Mouse (Mus musculus): ENCODE measurements around the gene Olfr65.

Gene Olfr65

DNA sequence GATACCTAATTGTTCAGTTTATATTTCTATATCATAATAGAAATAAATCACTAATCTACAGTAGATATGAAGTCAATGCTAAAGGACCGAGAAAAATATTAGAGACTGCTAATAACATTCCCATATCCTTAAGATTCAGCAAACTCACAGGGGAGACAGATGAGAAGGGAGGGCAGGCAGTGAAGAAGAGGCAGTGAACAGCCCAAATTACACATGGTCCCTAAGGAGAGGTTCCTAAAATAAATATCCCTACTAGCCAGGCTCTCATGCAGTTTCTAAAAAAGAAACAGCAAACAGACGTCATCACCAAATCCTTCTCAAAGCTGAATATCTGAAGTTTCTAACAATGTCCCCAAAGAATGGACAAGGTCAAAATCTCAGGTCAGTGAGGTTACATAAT lies at the start of gene Olfr65:
Gene Olfr65, plus strand, starts transcription at position 301 of the 400 bp plus-strand sequence.
- DNase-seq, result no peak

DNA sequence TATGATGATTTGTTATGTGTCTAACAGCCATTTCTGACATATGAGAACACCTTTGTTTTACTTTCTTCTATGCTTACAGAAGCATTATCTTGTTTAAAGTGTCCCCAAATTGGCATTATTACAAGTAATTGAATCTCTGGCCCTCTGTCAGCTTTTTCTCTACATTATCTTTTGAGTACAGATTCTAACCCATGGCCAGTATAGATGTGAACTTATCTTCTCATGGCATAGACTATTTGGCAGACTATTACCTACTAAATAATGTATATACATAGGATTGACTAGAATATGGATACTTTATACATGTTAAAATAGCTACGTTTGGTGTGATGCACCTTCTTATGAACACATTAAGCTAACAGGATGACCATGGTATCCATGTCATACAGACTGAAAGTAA lies 48.6 kb upstream of the Olfr65 start:
- DNase-seq, result no peak

DNA sequence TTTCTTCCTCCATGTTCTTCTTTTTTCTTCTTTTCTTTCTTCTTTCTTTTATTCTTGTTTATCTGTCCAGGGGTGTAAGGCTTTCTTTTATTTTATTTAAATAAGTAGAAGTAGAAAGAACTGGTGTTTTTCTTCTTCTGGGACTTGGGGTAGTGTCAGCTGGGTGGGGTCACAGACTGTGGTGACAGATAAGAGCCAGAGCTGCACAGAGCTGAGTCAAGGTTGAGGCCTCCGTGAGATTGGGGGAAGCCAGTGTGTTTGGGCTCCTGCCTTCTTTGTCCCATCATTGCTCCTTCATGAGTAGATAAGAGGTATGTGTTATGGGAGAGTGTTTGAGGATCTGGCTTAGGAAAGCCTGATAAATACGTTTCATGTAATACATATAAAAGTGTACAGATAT lies 44.2 kb upstream of the Olfr65 start:
- no peak for DNase-seq

DNA sequence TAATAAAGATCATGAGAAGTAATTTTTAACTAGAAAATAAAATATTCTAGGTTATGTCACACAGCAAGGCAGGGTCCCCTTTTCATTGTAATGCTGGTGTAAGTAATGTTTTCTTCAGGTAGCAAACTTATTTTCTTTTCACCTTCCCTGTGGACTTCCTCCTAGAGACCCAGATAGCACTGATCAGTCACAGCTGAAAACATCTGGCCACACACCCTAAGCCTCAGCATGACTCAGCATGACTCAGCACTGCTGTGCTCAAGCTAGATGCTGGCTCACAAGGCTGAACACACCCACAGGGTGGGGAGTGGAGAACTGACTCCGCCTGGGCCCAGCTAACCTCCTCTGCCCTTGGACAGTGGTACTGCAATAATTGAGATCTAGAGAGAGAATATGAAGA lies 42.4 kb upstream of the Olfr65 start:
- peak; percentile 58 for DNase-seq

DNA sequence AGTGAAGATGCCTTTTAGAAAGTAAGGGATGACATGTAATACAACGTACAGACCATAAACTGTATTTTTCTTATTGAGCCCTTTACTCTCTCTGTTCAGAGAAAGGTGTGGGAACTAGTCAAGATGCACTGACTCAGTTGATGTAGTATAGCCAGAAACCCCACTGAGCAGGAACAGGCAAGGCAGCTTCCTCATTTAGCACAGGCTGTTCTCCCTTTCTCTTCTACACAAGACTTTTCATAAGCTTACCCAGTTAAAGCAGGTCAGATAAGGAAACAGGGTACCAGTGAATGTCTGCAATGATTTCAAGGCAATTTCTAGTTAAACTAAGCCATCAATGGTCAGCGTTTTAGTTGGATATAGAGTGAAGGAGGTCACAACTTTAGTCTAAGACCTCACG lies 41.8 kb upstream of the Olfr65 start:
- DNase-seq, result no peak

DNA sequence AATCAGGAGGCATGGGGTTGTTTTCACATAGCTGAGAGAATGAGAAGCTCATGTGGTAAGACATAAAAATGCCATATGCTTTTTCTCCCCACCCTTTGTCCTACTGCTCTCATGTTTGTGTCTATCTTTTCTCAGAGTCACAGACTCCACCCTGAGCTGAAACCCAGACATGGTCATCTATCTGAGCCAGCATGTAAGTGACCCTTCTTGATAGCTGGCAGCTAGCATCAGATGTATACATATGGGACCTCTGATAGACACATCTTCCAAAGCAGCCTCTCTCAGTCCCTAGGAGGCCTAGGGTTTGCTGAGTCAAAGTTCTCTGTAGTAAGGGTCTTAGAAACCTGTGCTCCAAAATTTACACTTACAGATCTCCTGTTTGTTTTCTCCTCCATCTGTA lies 37.6 kb upstream of the Olfr65 start:
- no peak for DNase-seq

DNA sequence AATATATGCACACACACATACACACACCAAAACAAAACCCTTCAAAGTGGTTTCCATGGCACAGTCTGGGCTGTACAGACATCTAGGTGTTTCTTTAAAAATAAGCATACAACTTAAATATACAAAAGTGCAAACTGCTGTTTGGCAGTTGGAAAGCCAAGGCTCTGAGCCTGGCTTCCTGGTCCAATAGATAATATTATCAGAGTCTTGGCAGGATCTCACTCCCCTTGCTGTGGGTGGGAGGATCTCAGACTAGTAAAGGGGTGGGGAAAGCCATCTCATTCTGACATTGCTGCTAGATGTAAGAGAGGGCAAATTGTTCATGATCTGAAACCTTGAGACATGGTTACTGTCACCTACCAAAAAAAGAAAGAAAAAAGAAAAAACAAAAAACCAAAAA lies 32.6 kb upstream of the Olfr65 start:
- DNase-seq, result no peak

DNA sequence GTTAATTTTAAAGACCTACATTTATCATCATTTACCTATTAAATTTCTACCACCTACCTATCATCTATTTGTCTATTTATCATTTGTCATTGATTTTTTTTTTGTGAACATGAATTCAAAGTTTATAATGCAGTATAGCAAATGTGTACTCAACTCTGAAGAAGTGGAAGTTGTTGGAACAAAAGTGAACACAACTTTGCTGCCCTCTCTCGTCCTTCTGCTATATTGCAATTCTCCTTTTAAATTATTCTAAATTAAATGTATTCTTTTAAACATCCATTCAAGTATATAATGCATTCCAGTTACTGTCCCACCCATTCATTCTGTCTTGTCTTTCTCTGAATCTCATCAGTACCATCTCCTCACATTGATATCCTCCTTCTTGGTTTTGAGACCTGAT lies 30.2 kb upstream of the Olfr65 start:
- peak; percentile 17 for DNase-seq

DNA sequence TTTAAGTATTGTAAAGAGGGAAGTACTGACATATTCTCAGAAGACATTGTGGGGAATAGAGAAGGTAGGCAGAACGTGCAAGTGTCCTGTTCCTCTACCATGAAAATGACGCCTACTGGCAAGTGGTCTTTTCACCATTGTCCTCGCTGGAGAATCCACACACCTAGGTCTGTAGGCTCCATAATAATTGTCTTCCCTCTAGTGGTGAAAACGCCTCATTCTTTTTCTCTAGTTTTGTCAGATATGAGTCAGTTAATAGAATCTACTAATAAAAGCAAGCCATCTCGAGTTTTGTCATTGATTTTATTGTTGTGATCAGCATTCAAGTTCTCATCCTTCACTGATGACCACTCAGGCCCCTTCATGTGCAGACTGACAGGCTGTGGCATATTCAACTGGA lies 28.8 kb upstream of the Olfr65 start:
- no peak for DNase-seq

DNA sequence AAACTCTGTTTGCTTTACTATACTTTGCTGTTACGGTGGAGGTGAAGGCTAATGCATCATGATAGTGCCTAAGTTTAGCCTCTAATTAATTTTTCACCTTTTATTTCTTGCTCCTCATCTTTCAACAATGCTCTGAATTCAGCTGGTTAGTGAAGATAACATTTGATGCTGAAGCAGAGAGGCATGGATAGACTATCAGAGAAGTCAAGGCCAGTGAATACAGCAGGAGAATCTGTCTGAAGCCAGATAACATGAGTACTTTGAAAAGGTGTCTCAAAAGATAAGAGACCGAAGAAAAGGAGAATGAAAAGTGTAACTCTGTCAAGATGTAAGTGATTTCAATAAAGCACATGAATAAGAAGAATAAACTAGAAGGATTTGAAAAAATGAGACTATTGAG lies 26.2 kb upstream of the Olfr65 start:
- DNase-seq, result no peak

DNA sequence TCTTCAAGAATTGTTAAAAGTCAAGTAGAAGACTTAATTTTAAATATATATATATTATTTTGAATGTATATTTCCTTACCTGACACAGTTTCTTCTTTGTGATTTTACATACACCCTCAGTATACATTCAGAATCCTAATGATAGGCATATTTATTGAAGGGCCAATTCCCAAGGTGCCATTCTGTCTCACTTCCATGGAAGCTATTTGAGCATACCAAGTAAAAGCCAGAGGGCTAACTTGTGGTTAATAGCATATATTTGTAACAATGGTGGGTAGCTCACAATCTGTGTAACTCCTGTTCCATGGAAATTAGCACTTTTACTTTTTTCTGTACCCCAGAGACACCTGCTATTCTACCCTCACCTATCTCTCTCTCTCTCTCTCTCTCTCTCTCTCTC lies 17.1 kb upstream of the Olfr65 start, which contains the start of gene Olfr66:
Gene Olfr66, minus strand, starts transcription at position 101 of the 400 bp plus-strand sequence.
- DNase-seq, result no peak

DNA sequence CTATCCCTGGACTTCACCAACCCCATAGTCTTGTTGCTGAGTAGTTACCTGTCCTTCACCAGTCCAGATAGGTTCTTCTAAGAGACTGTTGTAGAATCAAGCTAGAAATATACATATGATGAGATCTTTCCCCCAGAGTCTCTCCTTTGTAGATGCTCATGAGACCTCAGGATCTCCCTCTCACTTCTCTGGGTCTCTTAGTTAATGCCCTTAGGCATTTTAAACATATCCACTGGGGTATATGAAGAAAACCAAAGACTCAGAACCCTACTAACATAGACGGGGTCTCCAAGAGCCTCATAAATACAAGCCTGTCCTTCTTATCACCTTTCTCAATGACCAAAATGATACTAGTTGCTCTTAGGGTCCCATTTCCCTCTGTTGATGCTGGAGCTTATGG lies 8.9 kb upstream of the Olfr65 start, which contains the start of gene Olfr64:
Gene Olfr64, minus strand, starts transcription at position 101 of the 400 bp plus-strand sequence.
- no peak for DNase-seq

DNA sequence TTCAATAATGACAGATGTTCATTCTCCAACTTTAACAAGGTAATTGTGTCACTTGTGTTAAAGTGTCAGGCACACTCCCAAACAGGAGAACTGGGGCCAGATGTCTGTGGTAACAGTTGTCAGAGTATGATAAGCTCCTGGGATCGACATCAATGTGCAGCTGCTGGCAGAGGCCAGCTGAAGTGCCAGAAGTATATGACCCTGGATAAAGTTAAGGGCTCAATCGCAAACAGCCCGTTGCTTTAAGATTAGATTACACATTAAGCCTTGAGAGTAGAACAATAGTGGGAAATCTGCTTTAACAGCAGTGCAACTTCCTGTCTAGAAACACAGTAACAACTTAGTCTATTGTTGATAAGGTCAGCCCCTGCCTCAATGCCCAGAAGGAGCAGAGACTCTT lies 6.8 kb downstream of the Olfr65 start:
- DNase-seq, result peak; percentile 12

DNA sequence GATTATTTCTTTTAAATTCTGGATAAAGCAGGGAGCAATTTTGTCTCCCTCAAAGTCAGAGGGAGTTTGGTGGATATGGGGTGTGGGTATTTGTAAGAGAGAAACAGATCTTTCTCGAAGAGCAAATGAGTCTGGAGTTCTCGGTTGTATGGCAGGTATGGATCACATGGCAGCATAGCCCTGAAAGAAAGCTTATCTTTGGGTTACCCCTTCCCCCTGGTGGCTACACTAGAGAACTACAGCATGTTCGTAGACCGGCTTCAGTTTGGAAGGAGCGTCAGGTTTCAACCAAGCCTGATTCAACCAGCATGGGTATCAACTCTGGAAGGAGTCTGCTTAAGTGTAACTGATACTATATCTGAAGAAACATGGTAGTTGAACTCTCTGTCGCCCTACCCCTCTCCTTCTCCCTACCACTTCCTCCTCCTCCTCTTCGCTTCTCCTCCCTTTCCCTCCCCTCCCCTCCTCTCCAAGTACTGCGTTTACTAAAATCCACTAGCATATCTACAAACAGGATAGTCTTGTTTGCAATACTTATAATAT lies 9.8 kb downstream of the Olfr65 start:
- peak; percentile 40 for DNase-seq

DNA sequence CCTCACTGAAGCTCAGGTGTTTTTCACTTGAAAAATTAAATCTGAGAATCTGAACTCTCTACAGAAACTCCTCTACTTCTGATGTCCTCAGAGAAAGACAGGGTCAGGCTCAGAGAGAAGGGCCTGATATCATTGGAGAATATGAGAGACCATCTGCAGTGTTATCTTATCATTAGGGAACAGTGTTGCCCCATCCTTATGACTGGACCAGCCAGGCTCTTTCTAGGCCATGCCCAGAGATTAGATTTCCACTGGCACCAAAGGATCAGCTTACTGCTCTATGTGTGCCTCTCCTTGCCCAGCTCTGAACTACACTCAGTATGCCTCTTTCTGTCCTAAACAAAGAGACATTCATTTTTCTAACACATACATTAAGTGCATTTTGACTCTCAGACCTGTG lies 12.1 kb downstream of the Olfr65 start:
- no peak for DNase-seq

DNA sequence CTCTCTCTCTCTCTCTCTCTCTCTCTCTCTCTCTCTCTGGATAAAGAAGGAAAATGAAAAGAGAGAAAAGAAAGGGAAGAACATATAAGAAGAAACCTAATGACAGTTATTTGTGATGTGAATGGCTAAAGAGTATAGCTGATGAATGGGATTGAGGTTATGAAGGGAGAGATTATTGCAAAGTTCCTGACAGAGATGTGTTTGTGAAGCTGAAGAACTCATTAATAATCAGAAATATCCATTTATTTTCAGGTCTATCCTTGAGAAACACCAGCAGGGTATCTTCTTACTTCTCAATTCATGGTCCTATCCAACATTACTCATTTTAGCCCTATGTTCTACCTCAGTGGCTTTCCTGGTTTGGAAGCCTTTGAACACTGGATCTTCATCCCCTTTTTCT lies 25.2 kb downstream of the Olfr65 start, which contains the start of gene Olfr631:
Gene Olfr631, plus strand, starts transcription at position 301 of the 400 bp plus-strand sequence.
- no peak for DNase-seq

DNA sequence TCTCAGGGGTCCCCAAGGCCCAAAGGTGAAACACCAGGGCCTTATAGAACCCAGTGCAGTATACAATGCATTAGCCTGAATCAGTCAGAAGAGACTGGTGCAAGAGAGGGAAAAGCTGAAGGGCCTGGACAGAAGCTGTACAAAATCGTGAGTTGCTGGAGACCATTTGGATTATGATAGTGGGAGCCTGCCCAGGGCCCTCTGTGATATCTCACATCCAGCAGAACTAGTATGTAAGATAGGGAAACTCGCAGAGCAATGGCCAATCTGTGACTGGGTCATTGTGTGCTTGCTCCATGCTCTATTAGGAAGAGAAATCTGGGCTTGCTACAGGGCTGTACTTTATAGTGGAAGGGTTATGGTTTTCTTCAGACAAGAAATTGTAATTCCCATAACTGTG lies 31.0 kb downstream of the Olfr65 start, which contains the start of gene Olfr632:
Gene Olfr632, plus strand, starts transcription at position 84 of the 400 bp plus-strand sequence.
- no peak for DNase-seq

DNA sequence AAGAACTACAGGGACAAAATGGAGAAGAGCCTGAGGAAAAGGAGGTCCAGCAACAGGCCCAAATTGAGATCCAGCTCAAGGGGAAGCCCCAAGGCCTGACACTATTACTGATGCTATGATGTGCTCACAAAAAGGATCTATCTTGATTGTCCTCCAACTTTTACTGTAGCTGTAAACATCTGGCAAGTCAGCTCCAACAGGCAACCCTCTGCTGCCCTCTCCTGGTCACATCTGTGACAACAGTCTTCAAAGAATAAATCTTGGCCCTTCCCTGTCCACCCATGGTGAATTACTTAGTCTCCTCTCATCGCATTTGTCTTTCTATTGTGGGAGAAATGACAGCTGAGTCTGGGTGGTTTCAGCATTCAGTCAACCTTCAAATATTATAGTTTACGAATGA lies 39.4 kb downstream of the Olfr65 start:
- DNase-seq, result peak; percentile 73

DNA sequence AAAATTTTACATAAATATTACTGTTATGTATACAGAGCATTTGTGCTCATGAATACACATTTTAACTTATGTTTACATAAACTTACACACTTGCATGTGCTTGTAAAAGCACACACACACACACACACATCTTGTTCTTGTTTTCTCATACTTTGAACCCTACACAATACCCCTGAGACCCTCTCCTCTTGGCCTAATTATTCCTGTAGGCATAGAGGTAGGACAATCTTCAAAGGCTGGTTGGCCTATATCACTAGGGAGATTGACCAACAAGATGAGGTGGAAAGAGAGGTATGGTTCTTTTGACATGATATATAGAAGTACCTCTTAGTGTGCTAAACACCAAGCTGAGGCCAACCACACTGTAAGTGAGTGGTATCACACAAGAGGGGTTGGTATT lies 40.9 kb downstream of the Olfr65 start, which contains the start of gene Olfr633:
Gene Olfr633, plus strand, starts transcription at position 301 of the 400 bp plus-strand sequence.
- no peak for DNase-seq

Measured in embryo, embryonic 11 days (tissue).